Mouse (Mus musculus): ENCODE measurements around the gene Gm45337. TPM values are rescaled to one million over a fixed set of nuclear protein-coding genes. Genes with fewer than 3 reads are reported as not detected.
A peak's percentile ranks its signal among the peaks of the same experiment; 100 is the strongest.
"Not testable (repeated sequence)": the region's sequence is repeated elsewhere in the genome, so short reads cannot be mapped to it uniquely, and the experiment has no call there.

Gene Gm45337
- total RNA-seq (2014; rRNA removed): not detected in 2 replicates
- not detected in 2 replicates for polyA plus RNA-seq (2015; fragmentation: Nextera tagmentation; extraction: Ambion mirVana)

DNA sequence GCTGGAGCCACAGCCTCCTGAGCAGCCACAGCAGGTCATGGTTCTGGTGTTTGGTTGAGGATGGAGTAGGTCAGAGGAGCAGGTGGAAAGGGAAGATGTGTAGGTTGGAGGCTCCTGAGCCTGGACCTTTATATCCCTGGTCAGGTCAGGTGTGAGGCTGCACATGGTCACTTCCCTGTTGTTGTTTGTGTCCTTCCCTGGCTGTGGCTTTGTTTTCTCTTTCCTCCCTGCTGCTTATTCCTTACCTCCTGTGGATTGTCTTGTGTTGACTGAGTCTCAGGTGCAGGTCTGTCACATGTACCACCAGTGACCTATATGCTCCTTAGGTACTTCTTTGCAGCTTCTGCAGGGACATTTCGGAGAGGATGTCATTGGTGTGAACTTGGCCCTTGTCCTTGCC lies at the start of gene Gm45337:
Gm45337 (minus strand) TSS at position 101 of the 400 bp plus-strand sequence.
- Histone ChIP-seq H3K4me1 (ENCODE audit: insufficient read depth, low read length) (no peaks in the 10 kb centered on the region), H3K9ac (replicated peaks; ENCODE audit: low read length) (no peak within 1 kb of the TSS), H3K36me3 (ENCODE audit: insufficient read depth, low read length) (no peaks in the 10 kb centered on the region), H3K27me3 (ENCODE audit: insufficient read depth, low read length) (no peaks in the 10 kb centered on the region), H3K9me3 (ENCODE audit: low read length) (no peaks in the 10 kb centered on the region), H3K27ac (no peak within 1 kb of the TSS), H3K4me3 (ENCODE audit: low read length) (no peak within 1 kb of the TSS), H3K4me2 (ENCODE audit: low read depth, low read length) (no peak within 1 kb of the TSS)
- 58% methylated on average over 1 of the region's 1 CpGs for WGBS
- no peak for ATAC-seq
- no peak for TF ChIP-seq CTCF (IDR thresholded peaks at IDR 0.05; ENCODE audit: low read depth)
- no peak for DNase-seq (ENCODE audit: low spot score)

DNA sequence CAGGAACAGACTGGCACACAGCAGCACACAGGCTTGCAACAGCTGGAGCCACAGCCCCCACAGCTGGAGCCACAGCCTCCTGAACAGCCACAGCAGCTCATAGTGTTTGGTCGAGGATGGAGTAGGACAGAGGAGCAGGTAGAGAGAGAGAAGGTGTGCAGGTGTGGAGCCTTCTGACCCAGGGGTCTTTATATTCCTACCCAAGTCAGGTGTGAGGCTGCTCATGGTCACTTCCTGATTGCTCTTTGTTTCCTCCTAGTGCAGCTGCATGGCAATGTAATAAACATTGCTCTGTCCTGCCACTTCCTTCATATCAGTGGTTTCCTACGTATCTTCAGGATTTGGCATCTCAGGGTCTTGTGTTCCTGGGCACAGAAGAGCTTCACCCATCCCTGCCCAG lies 45.9 kb upstream of the Gm45337 start, which contains the start of gene Gm10153:
Gm10153 (minus strand) TSS at position 101 of the 400 bp plus-strand sequence.
- Histone ChIP-seq H3K4me3 (ENCODE audit: low read length) (no peak within 1 kb of the TSS), H3K27ac (no peak within 1 kb of the TSS), H3K9ac (replicated peaks; ENCODE audit: low read length) (no peak within 1 kb of the TSS), H3K36me3 (ENCODE audit: insufficient read depth, low read length) (no peaks in the 10 kb centered on the region), H3K9me3 (ENCODE audit: low read length) (no peaks in the 10 kb centered on the region), H3K4me1 (ENCODE audit: insufficient read depth, low read length) (no peaks in the 10 kb centered on the region), H3K27me3 (ENCODE audit: insufficient read depth, low read length) (no peaks in the 10 kb centered on the region), H3K4me2 (ENCODE audit: low read depth, low read length) (no peak within 1 kb of the TSS)
- WGBS: 48% methylated on average over 2 of the region's 2 CpGs
- ATAC-seq: no peak
- no peak for TF ChIP-seq CTCF (IDR thresholded peaks at IDR 0.05; ENCODE audit: low read depth)
- no peak for DNase-seq (ENCODE audit: low spot score)

GRCm38 (mm10) chr7:142188156-142188555 lies 43.7 kb upstream of the Gm45337 start:
- H3K4me2 ChIP-seq (ENCODE audit: low read depth, low read length): no peak overlapping the region
- WGBS: 46% methylated on average over 2 of the region's 2 CpGs
- no peaks in the 10 kb centered on the region for H3K27me3 ChIP-seq (ENCODE audit: insufficient read depth, low read length)
- no peaks in the 10 kb centered on the region for H3K36me3 ChIP-seq (ENCODE audit: insufficient read depth, low read length)
- H3K9me3 ChIP-seq (ENCODE audit: low read length): no peaks in the 10 kb centered on the region
- ATAC-seq (no peak), DNase-seq (ENCODE audit: low spot score) (no peak)
- H3K4me1 ChIP-seq (ENCODE audit: insufficient read depth, low read length): no peaks in the 10 kb centered on the region
- no peak for TF ChIP-seq CTCF (IDR thresholded peaks at IDR 0.05; ENCODE audit: low read depth)
- no peak overlapping the region for H3K27ac ChIP-seq
- H3K9ac ChIP-seq (replicated peaks; ENCODE audit: low read length): no peak overlapping the region
- H3K4me3 ChIP-seq (ENCODE audit: low read length): no peak overlapping the region

GRCm38 (mm10) chr7:142181021-142181420 lies 36.6 kb upstream of the Gm45337 start:
- no peak overlapping the region for H3K27ac ChIP-seq
- DNase-seq (ENCODE audit: low spot score) (peak; percentile 52), ATAC-seq (no peak)
- no peaks in the 10 kb centered on the region for H3K9me3 ChIP-seq (ENCODE audit: low read length)
- TF ChIP-seq CTCF (IDR thresholded peaks at IDR 0.05; ENCODE audit: low read depth): no peak
- H3K4me2 ChIP-seq (ENCODE audit: low read depth, low read length): no peak overlapping the region
- no peak overlapping the region for H3K4me3 ChIP-seq (ENCODE audit: low read length)
- no peaks in the 10 kb centered on the region for H3K27me3 ChIP-seq (ENCODE audit: insufficient read depth, low read length)
- H3K9ac ChIP-seq (replicated peaks; ENCODE audit: low read length): no peak overlapping the region
- WGBS: 40% methylated on average over 1 of the region's 1 CpGs
- H3K36me3 ChIP-seq (ENCODE audit: insufficient read depth, low read length): no peaks in the 10 kb centered on the region
- H3K4me1 ChIP-seq (ENCODE audit: insufficient read depth, low read length): no peaks in the 10 kb centered on the region

DNA sequence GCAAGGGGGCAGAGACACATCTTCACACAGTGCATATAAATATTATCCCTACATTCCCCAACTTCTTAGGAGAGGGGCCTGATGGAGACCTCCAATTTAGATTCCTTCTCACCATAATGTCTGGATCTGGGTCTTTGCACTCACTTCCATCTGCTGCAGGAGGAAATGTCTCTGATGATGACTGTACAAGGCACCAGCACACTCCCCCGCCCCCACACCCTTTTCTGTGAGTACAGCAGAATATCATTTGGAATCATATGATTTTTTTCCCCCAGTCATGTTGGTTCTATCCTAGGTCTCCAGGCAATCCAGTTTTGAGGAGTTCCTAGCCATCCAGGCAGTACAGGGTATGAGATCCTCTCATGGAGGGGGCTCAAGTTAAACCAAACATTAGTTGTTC lies 34.3 kb upstream of the Gm45337 start:
- no peaks in the 10 kb centered on the region for H3K36me3 ChIP-seq (ENCODE audit: insufficient read depth, low read length)
- no peak overlapping the region for H3K4me2 ChIP-seq (ENCODE audit: low read depth, low read length)
- H3K9me3 ChIP-seq (ENCODE audit: low read length): no peaks in the 10 kb centered on the region
- no peaks in the 10 kb centered on the region for H3K27me3 ChIP-seq (ENCODE audit: insufficient read depth, low read length)
- no peak overlapping the region for H3K9ac ChIP-seq (replicated peaks; ENCODE audit: low read length)
- no peak for TF ChIP-seq CTCF (IDR thresholded peaks at IDR 0.05; ENCODE audit: low read depth)
- DNase-seq (ENCODE audit: low spot score) (no peak), ATAC-seq (no peak)
- H3K4me3 ChIP-seq (ENCODE audit: low read length): no peak overlapping the region
- no peak overlapping the region for H3K27ac ChIP-seq
- H3K4me1 ChIP-seq (ENCODE audit: insufficient read depth, low read length): no peaks in the 10 kb centered on the region
- 87% methylated on average over 1 of the region's 1 CpGs for WGBS

DNA sequence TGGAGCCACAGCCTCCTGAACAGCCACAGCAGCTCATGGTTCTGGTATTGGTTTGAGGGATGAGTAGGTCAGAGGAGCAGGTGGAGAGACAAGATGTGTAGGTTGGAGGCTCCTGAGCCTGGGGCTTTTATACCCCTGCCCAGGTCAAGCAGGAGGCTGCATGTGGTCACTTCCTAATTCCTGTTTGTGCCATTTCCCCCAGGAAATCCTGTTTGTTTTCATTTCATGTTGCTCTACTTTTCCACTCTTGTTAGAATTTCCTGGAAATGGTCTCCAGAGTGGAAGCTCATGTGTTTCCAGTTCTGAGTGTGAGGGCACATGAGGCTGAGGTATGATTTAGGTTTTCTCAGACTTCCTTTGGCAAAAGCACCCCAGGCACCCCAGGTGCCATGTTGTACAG lies 31.5 kb upstream of the Gm45337 start, which contains the start of gene Krtap5-2:
Krtap5-2 (minus strand) TSS at position 101 of the 400 bp plus-strand sequence.
- not testable (repeated sequence) for H3K9me3 ChIP-seq (ENCODE audit: low read length); H3K9ac ChIP-seq (replicated peaks; ENCODE audit: low read length); H3K4me2 ChIP-seq (ENCODE audit: low read depth, low read length); H3K27me3 ChIP-seq (ENCODE audit: insufficient read depth, low read length); ATAC-seq; H3K36me3 ChIP-seq (ENCODE audit: insufficient read depth, low read length); H3K4me1 ChIP-seq (ENCODE audit: insufficient read depth, low read length); DNase-seq (ENCODE audit: low spot score); H3K27ac ChIP-seq; H3K4me3 ChIP-seq (ENCODE audit: low read length)

GRCm38 (mm10) chr7:142169836-142170235 lies 25.4 kb upstream of the Gm45337 start:
- H3K4me3 ChIP-seq (ENCODE audit: low read length): no peak overlapping the region
- ATAC-seq (no peak), DNase-seq (ENCODE audit: low spot score) (peak; percentile 83)
- no peaks in the 10 kb centered on the region for H3K9me3 ChIP-seq (ENCODE audit: low read length)
- no peak overlapping the region for H3K9ac ChIP-seq (replicated peaks; ENCODE audit: low read length)
- no peaks in the 10 kb centered on the region for H3K27me3 ChIP-seq (ENCODE audit: insufficient read depth, low read length)
- H3K36me3 ChIP-seq (ENCODE audit: insufficient read depth, low read length): no peaks in the 10 kb centered on the region
- H3K27ac ChIP-seq: no peak overlapping the region
- no peak overlapping the region for H3K4me2 ChIP-seq (ENCODE audit: low read depth, low read length)
- H3K4me1 ChIP-seq (ENCODE audit: insufficient read depth, low read length): no peaks in the 10 kb centered on the region
- TF ChIP-seq CTCF (IDR thresholded peaks at IDR 0.05; ENCODE audit: low read depth): peak; percentile 74
- 52% methylated on average over 3 of the region's 3 CpGs for WGBS

- not testable (repeated sequence) for DNase-seq (ENCODE audit: low spot score); H3K27me3 ChIP-seq (ENCODE audit: insufficient read depth, low read length); ATAC-seq; H3K4me3 ChIP-seq (ENCODE audit: low read length); H3K9ac ChIP-seq (replicated peaks; ENCODE audit: low read length); H3K4me1 ChIP-seq (ENCODE audit: insufficient read depth, low read length); H3K36me3 ChIP-seq (ENCODE audit: insufficient read depth, low read length); H3K27ac ChIP-seq; H3K9me3 ChIP-seq (ENCODE audit: low read length); H3K4me2 ChIP-seq (ENCODE audit: low read depth, low read length)
These were observed 21.2 kb upstream of the Gm45337 start, which contains the start of gene Gm4553 for GRCm38 (mm10) chr7:142165639-142166038. Gene Gm4553, minus strand, starts transcription at chr7:142165739.
